Mouse (Mus musculus) embryo, embryonic 9.5 days (tissue): ENCODE measurements around the gene Prdx5.

ENCODE experiments used
- DNase-seq: peaks from one replicate; pipeline ENCODE4 v3.0.0-alpha.2; 2017; ENCODE audit errors: extremely low spot score

The Prdx5 gene

DNA sequence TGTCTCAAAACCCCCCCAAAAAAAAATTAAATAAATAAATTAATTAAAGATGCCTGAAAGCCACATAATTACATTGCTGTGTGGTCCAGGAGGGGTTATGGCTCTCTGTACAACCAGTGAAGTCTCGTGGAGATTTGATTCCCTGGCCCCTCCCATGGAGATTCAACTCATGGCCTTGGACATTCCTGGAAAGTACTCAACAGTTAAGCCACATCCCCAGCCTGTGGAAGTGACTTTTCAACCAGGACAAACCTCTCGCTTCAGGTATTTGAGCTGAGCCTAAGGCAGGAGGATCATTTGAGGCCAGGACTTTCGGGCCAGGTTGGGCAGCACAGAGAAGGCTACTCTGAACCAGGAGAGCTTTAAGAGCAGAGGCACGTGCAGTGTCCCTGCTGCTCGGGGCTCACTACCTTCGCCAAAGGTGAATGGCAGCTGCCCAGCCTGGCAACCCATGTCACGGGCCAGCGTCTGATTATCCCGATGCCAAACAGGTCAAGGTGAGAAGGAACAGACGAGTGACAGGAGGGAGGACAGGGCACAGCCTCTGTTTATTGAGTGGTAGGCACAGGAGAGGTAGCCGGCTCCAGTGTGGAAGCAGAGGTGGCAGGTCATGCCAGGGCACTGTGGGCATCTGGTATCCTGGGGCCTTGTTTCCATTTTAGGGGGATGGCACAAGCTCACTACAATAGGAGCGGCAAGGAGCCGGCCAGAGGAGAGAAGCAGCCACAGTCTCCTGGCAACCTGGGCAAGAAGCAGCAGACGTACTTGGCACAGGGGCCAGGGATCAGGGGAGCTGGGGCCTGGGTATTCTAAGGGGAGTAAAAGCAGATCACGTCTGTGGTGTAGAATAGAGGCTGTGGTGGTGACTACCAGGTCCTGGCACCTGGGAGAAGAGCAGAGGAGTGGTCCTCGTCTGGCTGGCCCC lies 27.9 kb upstream of the Prdx5 start:
- DNase-seq, result no peak

DNA sequence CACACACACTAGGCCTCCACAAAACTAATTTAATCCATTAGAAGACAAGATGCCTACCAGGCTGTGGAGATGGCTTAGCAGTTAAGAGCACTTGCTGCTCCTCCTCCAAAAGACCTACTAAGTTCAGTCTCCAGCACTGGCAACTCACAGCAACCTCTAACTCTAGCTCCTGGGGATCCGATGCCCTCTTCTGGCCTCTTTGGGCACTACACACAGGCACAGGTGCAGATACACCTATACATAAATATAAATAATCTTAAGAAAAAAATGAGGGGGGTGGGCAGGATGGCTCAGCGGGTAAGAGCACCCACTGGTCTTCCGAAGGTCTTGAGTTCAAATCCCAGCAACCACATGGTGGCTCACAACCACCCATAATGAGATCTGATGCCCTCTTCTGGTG lies 26.4 kb upstream of the Prdx5 start:
- DNase-seq, result no peak

DNA sequence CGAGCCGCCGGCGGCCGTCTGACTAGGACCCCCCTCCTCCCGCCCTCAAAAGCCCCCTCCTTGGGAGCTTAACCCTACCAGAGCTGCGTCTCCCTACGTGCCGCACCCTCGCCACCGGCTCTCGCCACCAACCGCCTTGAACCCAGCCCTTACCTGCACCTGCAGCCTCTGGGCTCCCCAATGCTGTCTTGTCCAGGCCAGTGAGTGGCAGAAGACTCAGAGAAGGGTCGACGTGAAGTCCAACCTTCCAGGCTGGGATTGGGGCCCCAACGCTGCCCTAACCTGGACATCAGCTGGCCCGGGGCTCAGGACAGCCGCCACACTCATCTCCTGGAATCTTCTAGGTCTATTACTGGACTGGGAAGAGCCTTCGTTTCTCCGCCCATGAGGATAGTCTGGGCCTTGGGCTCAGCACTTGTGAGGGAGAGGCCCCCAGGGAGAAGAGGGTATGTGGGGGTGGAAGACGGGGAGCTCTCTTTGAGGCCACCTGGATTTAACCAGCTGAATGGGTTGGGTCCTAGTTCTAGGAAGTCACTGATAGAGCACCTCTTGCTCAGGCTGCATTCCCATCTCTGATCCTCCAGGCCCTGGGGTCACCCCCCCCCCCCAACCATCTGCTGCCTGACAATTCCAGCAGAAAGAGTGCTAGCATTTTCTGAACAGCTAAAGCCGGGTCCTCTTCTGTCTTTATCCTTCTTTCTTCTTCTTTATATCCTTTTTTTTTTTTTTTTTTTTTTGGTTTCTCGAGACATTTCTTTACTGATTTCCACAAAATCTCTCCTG lies 24.5 kb upstream of the Prdx5 start, which contains the start of gene Kcnk4:
Gene Kcnk4 (minus strand): TSS at position 321 of the 783 bp plus-strand sequence.
- no peak for DNase-seq

DNA sequence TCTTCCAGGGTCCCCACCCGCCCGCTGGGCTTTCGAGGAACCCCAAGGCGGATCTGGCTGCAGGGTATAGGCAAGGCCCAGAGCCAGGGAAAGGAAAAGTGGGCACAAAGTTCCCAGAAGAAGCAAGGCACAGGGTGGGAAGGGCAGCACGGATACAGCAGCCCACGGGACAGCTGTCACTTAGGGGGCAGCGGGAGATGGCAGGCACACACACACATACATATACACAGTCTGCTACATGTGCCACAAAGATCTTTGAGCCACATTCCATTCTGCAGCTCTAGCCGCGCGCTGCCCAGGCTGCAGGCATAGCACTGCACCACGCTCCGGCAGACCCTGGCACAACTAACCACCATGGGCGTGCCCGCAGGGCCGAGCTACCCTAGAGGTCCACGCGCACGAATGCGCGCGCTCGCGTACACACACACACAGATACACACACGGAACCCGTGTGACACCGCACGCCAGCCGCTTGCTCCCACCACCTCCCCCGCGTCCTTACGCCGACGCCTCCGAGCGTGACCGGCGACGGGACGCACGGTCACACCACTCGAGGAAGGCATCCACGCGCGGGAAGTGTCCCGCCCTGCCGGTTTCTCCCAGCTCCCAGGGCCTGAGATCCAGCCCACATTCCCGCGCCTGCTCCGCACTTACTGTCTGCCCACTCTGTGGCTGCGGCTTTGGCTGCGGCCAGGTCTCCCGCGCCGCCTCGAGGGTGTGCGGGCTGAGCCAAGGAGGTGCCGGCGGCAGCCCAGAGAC lies 23.7 kb upstream of the Prdx5 start:
- no peak for DNase-seq

DNA sequence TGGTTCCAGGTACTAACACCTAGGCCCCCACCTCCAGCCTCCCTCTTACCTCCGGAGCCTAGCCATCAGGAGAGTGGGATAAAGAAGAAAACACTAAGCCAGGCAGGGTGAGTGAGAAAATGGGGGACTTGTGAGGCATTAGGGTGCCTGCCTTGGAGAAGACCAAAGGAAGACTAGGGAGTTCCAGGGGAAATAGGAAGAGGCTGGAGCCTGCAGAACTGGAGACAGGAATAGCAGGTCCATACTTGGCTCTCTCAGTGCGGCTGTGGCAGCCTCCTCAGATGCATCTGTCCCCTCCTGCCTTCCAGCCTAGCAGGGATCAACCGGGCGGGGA lies 23.2 kb upstream of the Prdx5 start:
- DNase-seq, result no peak

DNA sequence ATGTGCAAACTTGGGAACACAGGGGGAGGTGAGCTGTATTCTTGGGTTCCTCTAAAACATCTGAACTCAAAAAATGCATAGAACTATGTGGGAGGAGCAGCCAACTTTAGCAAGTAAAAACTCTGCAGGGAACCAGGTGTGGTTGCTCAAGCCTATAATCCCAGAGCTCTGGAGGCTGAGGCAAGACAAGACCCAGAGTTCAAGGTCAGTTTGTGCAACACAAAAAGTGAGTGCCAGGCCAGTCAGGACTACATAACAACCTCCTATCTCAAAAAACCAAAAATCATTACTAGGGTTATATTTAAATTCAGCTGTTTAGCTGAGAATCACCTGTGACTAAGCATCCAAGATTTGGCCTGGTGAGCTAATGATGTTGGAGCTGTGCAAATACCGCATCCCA lies 22.1 kb upstream of the Prdx5 start:
- DNase-seq, result no peak

DNA sequence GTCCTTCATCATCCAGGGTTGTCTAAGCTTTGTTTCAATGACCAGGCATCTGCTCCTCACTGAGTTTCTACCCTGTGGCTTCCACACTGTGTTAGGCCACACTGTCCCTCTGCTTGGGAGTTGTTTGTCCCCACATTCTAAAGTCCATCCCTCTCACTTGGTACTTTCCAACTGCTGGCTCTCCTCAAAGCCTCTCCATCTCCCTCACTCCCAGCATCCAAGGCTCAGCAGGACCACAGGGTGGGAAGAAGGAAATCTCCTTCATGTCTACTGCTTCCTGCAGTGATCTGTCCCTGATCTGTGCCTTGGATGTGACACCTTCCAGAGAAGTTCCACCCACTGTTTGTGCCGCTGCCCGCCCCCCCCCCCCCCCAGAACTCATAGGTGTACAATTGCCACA lies 21.1 kb upstream of the Prdx5 start:
- DNase-seq, result no peak

DNA sequence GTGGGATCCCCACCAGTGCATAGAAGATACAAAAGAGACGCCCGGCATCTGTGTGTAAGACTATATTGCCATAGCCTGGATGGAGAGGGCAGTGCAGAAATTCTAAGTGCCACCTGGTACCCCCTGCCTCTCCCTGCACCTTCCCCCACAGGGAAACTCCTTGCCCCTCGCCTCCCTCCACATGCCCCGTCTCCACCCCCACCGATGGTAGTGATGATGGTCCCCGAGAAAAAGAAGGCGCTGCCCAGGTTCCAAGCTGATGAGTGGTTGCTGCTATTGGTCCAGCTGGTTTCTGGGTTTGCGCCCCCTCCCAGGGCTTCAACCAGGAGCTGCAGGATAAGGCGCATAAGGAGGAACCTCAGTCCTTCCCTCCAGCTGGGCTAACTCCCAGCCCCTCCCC lies 18.2 kb upstream of the Prdx5 start:
- DNase-seq, result no peak

DNA sequence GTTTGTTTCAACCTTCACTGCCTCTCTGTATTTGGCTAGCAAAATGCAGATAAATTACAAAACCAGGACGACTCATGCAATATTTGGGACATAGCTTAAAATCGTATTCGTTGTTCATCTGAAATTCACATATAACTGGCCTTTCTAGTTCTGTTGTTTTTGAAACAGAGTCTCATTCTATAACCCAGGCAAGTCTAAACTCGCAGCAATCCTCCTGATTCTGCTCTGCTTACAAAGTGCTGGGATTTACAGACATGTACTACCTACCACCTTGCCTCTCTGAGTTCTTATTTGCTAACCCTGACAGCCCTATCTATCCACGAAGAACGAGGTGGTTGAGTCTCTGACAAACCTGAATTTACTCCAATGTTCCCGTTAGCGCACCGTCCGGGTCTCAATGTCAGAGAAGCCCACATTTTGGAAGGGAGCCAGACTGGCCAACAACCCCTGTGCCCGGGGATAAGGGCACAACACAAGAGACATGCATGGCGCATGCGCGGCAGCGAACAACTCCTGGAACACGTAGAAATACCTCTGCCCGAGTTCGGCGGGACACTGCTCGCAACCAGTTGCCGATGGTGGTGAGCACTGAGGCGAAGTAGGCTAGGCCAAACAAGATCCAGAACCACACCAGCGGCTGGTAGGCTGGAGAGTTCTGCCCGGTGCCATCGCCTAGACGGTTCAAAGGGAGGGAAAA lies 16.8 kb upstream of the Prdx5 start:
- DNase-seq, result peak; percentile 55

DNA sequence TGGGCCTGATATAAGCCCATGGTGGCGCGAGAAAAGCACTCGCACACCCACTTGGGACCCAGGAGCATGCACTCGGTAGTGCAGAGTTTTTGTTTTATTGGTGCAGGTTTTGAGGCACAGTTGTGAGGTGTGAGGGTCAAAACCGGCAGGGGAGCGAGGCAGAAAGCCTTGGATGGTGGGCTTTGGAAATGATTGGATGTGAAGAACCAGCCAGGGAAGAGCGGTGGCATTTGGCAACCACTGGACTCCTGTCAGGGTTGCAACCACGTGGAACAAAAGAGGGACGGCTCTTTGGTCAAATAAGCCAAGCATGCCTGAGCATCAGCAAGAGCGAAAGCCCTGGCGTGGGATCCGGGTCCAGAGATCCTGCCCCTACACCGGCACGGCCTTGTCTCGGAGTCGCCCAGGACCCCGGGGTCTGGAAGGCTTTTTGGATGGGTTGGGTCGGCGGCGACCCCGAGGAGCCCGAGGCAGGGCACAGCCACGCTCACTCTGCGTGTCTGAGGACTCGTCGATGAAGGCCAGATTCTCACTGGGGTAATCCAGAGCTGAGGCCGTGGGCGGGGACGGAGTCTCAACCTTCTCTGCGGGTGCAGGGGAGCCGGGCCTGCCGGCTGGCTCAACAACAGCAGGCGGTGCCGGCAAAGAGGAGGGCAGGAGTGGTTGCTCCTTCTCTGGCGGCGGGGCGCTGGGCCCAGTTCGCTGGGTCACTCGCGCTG lies 15.9 kb upstream of the Prdx5 start:
- no peak for DNase-seq

DNA sequence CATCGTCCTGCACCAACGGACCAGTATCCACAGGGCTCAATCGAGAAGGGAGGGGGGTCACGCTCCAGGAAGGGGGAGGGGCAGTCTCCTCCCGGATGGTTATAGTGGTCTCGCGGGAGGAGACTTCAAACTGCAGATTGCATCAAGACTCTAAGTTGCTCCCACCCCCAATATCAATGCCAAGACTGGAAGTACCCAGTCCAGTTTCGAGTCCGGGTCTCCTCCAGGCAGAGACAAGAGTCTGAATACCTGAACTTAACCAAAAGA lies 15.3 kb upstream of the Prdx5 start, which contains the start of gene Catsperz:
Gene Catsperz (minus strand): TSS at position 74 of the 267 bp plus-strand sequence.
- no peak for DNase-seq

DNA sequence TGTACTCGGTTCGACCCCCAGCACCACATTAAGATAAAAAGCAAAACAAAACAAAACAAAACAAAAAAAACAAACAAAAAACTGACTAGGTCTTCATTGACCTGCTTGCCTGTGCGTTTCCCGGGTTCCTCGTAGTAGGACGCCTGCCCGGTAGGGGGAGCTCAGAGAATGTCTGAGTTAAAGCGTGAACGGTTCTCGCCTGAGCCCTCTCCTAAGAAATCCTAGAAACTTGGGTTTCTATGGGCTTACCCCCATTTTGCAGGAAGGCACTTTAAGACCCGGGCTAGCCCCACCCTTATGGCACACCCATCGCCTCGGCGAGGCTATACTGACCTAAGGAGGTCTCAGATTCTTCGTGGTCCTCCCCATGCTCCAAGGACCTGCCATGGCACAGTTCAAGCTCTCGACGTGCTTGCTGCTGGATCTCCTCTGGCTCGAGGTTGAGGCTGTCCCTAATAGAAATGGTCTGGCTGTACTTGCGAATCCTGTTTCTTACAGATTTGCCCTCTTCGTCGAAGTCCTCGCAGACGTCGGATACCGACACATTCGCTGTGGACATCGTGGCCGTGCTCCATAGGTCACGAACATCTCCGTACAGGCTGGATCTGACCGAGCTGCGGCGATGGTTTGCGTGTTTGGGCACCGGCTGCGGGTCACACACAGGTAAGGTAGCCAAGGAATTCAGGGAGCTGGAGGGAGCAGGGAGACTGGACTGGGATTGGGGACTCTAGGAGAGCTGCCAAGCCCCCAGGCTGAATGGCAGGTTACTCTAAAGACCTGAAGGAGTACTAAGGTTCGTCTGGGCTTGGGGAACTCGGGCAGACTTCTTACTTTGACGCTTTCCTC lies 14.8 kb upstream of the Prdx5 start:
- DNase-seq, result peak; percentile 83

DNA sequence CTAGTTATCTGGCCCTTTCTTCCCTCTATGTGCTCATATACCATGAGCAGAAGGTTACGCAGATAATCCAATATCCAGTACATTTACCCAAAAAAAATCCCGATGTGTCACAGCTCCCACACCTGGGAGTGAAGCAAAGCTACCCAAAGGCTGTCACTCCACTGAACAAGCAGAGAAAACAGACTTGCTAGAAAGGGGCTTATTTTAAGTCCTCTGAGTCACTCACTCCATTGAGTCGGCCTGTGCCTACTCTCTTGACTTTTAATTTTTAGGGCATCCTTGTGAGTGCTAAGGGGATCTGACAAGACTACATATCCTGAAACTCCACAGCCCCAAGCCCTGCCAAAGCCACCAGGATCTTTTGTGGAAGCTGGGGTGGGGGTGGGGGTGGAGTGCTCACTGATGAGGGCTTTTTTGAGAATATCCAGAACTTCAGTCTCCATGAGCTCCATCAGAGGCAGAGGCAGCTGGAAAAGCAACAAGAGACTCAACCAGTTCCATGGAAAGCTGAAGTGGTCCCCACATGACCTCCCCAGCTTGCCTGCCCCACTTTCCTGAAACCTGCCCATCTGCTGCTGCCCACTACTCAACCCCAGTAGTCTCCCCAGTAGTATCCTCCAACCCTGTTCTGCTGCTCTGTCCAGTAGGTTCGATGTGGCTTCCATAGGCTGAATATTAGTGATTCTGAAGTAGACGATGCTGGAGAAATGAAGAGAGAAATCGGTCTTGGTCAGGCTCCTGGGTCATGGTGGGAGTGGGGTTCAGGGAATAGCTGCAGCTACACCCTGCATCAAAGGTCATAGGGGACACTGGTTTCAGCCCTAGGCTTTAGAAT lies 13.2 kb upstream of the Prdx5 start:
- DNase-seq, result no peak

DNA sequence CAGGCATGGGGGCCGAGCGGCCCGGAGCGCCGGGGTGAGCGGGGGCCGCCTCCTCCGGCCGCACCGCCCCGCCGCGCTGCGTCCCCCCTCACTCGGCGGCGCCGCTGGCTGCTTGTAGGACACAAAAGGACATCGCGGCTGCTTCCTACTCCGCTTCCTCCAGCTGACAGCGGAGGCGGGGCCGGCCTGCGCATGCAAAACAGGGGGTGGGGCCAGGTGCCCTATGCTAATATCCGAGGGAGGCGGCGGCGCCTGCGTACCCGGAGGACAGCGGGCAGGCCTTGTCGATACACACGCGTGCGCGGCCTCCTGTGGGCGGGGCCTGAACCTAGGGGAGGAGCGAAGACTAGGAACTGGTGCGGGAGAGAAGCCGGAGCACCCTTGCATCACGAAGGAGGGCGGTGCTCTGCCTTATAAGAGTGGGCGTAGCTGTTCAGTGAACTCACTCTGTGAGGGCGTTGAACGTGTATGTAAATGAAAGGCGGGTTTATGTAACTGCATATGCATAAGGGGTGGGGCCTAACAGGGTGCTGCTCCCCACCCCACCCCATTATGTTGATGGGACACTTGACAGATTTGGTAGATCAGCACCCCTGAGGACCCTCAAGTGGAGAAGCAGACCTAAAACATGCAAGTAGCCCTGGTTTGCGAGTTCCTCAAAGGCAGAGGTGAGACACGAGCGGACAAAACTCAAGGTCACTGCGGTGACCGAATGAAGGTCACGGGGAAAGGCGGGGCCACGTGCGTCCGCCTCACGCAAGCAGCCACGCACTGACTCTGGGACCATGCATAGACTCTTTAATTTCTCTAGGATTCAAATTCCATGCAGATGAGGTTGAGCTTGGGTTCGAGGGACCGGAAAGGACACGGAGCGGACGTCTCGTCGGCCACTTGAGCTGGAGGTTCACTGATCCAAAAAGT lies 12.0 kb upstream of the Prdx5 start, which contains the start of gene Esrra:
Gene Esrra (minus strand): TSS at position 167 of the 921 bp plus-strand sequence.
- DNase-seq, result peak; percentile 100

DNA sequence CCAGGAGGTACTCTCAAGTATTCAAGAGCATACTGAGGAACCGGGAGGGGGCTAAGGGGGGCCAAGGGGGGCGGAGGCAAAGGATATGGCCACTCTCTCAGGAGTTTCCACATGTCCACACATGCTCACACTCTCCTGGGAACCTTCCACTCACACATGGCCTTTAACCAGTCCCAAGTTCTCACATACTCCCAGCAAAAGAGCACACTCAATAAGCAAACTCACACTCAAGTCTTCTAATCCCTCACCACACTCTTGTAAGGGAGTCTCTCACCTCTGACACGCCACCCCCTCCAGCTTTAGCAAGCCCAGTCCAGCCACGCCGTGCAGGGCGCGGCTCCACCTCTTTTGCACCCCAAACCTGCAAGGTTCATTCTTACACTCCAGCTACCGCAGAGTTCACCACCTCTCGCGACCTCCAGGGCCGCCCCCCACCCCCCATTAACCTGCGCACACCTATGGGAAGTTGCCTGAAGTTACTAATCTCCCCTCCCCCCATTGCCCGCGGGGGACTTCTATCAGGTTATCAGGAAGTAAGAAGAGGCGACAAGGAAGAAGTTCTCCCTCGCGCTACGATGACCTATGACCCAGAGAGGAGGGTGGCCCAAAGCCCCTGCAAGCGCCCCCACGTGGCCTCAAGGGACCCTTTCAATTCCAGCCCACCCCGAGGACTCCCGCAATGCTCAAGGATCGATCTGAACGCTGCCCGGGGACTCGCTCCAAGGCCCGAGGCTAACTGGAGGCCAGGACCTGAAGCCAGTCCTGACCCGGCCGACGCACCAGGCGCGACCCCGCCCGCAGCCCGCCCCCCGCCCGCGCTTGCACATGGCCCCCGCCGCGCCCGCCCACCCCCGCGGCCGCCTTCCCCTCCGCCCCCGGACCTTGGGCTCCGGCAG lies 11.1 kb upstream of the Prdx5 start:
- no peak for DNase-seq

DNA sequence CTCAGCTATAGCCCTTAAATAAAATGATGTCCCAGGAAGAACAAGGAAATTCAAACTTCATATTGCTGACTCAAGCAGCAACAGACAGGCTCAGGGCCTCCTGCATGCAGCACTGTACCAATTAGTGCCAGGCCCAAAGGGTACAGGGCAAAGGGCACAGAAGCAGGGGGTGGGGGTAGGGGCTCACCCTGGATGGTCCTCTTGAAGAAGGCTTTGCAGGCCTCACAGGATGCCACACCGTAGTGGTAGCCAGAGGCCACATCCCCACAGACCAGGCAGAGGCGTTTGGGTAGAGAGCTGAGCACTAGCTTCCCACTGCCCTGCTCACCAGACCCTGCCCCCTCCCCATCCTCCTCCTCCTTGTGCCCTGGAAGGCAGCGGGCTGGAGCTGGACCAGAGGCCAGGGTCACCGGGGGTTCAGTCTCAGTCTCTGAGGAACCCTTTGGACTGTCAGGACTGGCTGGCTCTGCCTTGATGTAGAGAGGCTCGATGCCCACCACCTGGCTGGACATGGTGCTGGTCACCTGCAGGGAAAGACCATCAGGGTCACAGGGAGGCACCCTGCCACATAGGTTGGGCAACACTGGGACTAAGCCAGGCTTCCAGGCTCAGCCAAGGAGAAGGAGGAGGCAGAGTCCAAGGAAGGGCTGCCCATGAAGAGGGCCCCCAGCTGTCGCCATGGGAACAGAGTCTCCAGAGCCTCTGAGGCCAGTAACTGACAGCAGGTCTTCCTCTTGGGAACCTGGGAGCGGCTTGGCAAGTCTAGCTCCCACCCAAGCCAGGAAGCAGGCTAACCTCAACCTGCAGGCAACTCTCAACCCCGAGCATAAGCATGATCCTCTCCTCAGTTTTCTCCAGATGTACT lies 10.2 kb upstream of the Prdx5 start:
- DNase-seq, result no peak
